Mouse (Mus musculus) spleen, adult 2 months (tissue): ENCODE results near the gene Zfhx3.

Experiments
- CTCF ChIP-seq: fragments of 200-500 bp; IDR thresholded peaks from 2 replicates; pipeline ENCODE4 v1.5.1; 2011; ENCODE audit warnings: mild to moderate bottlenecking, inconsistent platforms; ENCODE audit not compliant: insufficient read depth, insufficient read length, insufficient replicate concordance; ENCODE audit errors: extremely low read depth
- POLR2A ChIP-seq: fragments of 200-500 bp; IDR thresholded peaks from 2 replicates; pipeline ENCODE4 v1.6.1; 2011; ENCODE audit warnings: low read depth, low read length, inconsistent platforms

DNA sequence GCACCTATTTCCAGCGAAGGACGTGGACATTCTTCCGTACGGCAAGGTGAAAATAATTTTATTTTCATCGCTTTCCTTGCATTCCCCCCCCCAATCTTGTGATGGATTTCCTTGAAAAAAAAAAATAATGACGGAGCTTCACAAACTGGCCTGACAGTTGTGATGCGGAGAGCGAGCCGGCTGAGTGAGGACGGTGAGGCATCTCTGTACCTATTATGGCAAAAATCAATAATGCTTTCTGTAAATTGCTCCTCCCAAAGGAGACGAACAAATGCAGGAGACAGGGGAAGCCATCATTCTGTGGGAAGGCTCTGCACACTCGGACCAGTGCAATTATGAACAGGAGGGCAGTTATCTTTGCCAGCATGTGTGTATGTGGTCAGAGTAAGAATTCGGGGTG is 156.2 kb downstream of the Zfhx3 start:
- TF ChIP-seq POLR2A = no peak
- TF ChIP-seq CTCF = no peak
